Mouse (Mus musculus): ENCODE data around the gene Slc25a19. TPM values are rescaled to one million over a fixed set of nuclear protein-coding genes. Genes with fewer than 3 reads are reported as not detected.

Gene Slc25a19
- polyA plus RNA-seq, 1 experiment, result 45.9 TPM

- no peak for DNase-seq
- 45% methylated on average over 11 of the region's 11 CpGs for WGBS
- H3K4me1 ChIP-seq (ENCODE audit: control insufficient read depth, insufficient read depth, low read length), result 0 out of 2 replicates have a peak, but pooled peaks cover 2% of the 10 kb centered on the region
- no peak overlapping the region for H3K4me3 ChIP-seq (replicated peaks; ENCODE audit: extremely low read depth, low read depth, low read length)
- no peak for TF ChIP-seq CTCF (IDR thresholded peaks at IDR 0.05; ENCODE audit: insufficient read depth, low read length)
- no peak for TF ChIP-seq POLR2A (IDR thresholded peaks at IDR 0.05; ENCODE audit: borderline replicate concordance, extremely low read depth, low read depth, low read length)
Observed at GRCm38 (mm10) chr11:115626824-115627616, 1.1 kb downstream of the Slc25a19 start.

- H3K4me3 ChIP-seq (replicated peaks; ENCODE audit: extremely low read depth, low read depth, low read length), result no peak overlapping the region
Observed at GRCm38 (mm10) chr11:115625877-115626276, 2.2 kb downstream of the Slc25a19 start.

GRCm38 (mm10) chr11:115623487-115624070, 4.5 kb downstream of the Slc25a19 start:
- DNase-seq, result no peak
- Histone ChIP-seq H3K4me3 (replicated peaks; ENCODE audit: extremely low read depth, low read depth, low read length) (no peak overlapping the region), H3K4me1 (ENCODE audit: control insufficient read depth, insufficient read depth, low read length) (0 out of 2 replicates have a peak, but pooled peaks cover 2% of the 10 kb centered on the region)
- TF ChIP-seq POLR2A (IDR thresholded peaks at IDR 0.05; ENCODE audit: borderline replicate concordance, extremely low read depth, low read depth, low read length) (no peak), CTCF (IDR thresholded peaks at IDR 0.05; ENCODE audit: insufficient read depth, low read length) (peak; percentile 44)
- 71% methylated on average over 9 of the region's 9 CpGs for WGBS

More at GRCm38 (mm10) chr11:115625877-115626276, 2.2 kb downstream of the Slc25a19 start:
- H3K4me1 ChIP-seq (ENCODE audit: control insufficient read depth, insufficient read depth, low read length), result 0 out of 2 replicates have a peak, but pooled peaks cover 2% of the 10 kb centered on the region
- TF ChIP-seq POLR2A (IDR thresholded peaks at IDR 0.05; ENCODE audit: borderline replicate concordance, extremely low read depth, low read depth, low read length) (no peak), CTCF (IDR thresholded peaks at IDR 0.05; ENCODE audit: insufficient read depth, low read length) (no peak)
- 69% methylated on average over 9 of the region's 9 CpGs for WGBS
- DNase-seq, result no peak

- 93% methylated on average over 7 of the region's 7 CpGs for WGBS
- DNase-seq, result no peak
- TF ChIP-seq CTCF (IDR thresholded peaks at IDR 0.05; ENCODE audit: insufficient read depth, low read length), result no peak
- no peak for TF ChIP-seq POLR2A (IDR thresholded peaks at IDR 0.05; ENCODE audit: borderline replicate concordance, extremely low read depth, low read depth, low read length)
- no peak overlapping the region for H3K4me3 ChIP-seq (replicated peaks; ENCODE audit: extremely low read depth, low read depth, low read length)
- H3K4me1 ChIP-seq (ENCODE audit: control insufficient read depth, insufficient read depth, low read length), result no peaks in the 10 kb centered on the region
Observed at GRCm38 (mm10) chr11:115619949-115620348, 8.1 kb downstream of the Slc25a19 start.

- 86% methylated on average over 16 of the region's 16 CpGs for WGBS
- TF ChIP-seq POLR2A (IDR thresholded peaks at IDR 0.05; ENCODE audit: borderline replicate concordance, extremely low read depth, low read depth, low read length) (no peak), CTCF (IDR thresholded peaks at IDR 0.05; ENCODE audit: insufficient read depth, low read length) (no peak)
- Histone ChIP-seq H3K4me1 (ENCODE audit: control insufficient read depth, insufficient read depth, low read length) (no peaks in the 10 kb centered on the region), H3K4me3 (replicated peaks; ENCODE audit: extremely low read depth, low read depth, low read length) (no peak overlapping the region)
- no peak for DNase-seq
Observed at GRCm38 (mm10) chr11:115618732-115619516, 9.2 kb downstream of the Slc25a19 start.

GRCm38 (mm10) chr11:115618001-115618400, 10.1 kb downstream of the Slc25a19 start:
- TF ChIP-seq POLR2A (IDR thresholded peaks at IDR 0.05; ENCODE audit: borderline replicate concordance, extremely low read depth, low read depth, low read length) (no peak), CTCF (IDR thresholded peaks at IDR 0.05; ENCODE audit: insufficient read depth, low read length) (no peak)
- H3K4me3 ChIP-seq (replicated peaks; ENCODE audit: extremely low read depth, low read depth, low read length), result no peak overlapping the region
- DNase-seq, result no peak
- 84% methylated on average over 2 of the region's 2 CpGs for WGBS
- H3K4me1 ChIP-seq (ENCODE audit: control insufficient read depth, insufficient read depth, low read length), result 0 out of 2 replicates have a peak, but pooled peaks cover 3% of the 10 kb centered on the region

- H3K4me3 ChIP-seq (replicated peaks; ENCODE audit: extremely low read depth, low read depth, low read length), result no peak overlapping the region
Observed at GRCm38 (mm10) chr11:115616893-115617292, 11.2 kb downstream of the Slc25a19 start.

GRCm38 (mm10) chr11:115616371-115616770, 11.7 kb downstream of the Slc25a19 start:
- Histone ChIP-seq H3K4me3 (replicated peaks; ENCODE audit: extremely low read depth, low read depth, low read length) (no peak overlapping the region), H3K4me1 (ENCODE audit: control insufficient read depth, insufficient read depth, low read length) (peaks cover 8% of the 10 kb centered on the region)
- 92% methylated on average over 7 of the region's 7 CpGs for WGBS
- DNase-seq, result no peak
- TF ChIP-seq CTCF (IDR thresholded peaks at IDR 0.05; ENCODE audit: insufficient read depth, low read length) (no peak), POLR2A (IDR thresholded peaks at IDR 0.05; ENCODE audit: borderline replicate concordance, extremely low read depth, low read depth, low read length) (no peak)

More at GRCm38 (mm10) chr11:115616893-115617292, 11.2 kb downstream of the Slc25a19 start:
- TF ChIP-seq POLR2A (IDR thresholded peaks at IDR 0.05; ENCODE audit: borderline replicate concordance, extremely low read depth, low read depth, low read length), result no peak
- no peak for TF ChIP-seq CTCF (IDR thresholded peaks at IDR 0.05; ENCODE audit: insufficient read depth, low read length)
- WGBS, result 85% methylated on average over 6 of the region's 6 CpGs
- H3K4me1 ChIP-seq (ENCODE audit: control insufficient read depth, insufficient read depth, low read length), result peaks cover 4% of the 10 kb centered on the region
- no peak for DNase-seq

GRCm38 (mm10) chr11:115615875-115616274, 12.2 kb downstream of the Slc25a19 start:
- no peak for TF ChIP-seq POLR2A (IDR thresholded peaks at IDR 0.05; ENCODE audit: borderline replicate concordance, extremely low read depth, low read depth, low read length)
- TF ChIP-seq CTCF (IDR thresholded peaks at IDR 0.05; ENCODE audit: insufficient read depth, low read length), result no peak
- no peak for DNase-seq
- whole genome bisulfite sequencing, result 79% methylated on average over 6 of the region's 6 CpGs
- peaks cover 8% of the 10 kb centered on the region for H3K4me1 ChIP-seq (ENCODE audit: control insufficient read depth, insufficient read depth, low read length)
- no peak overlapping the region for H3K4me3 ChIP-seq (replicated peaks; ENCODE audit: extremely low read depth, low read depth, low read length)
